Mouse (Mus musculus) thymus, adult 2 months (tissue): ENCODE results near the gene Plcxd1.
A peak's percentile ranks its signal among the peaks of the same experiment; 100 is the strongest.

Experiments
- CTCF ChIP-seq: fragments of 200-500 bp; IDR thresholded peaks from 2 replicates; pipeline ENCODE4 v1.5.1; 2012; ENCODE audit warnings: mild to moderate bottlenecking, control low read depth, low read length, moderate library complexity, borderline replicate concordance; ENCODE audit not compliant: control insufficient read depth, poor library complexity, insufficient read depth; ENCODE audit errors: extremely low read depth
- POLR2A ChIP-seq: fragments of 200-500 bp; IDR thresholded peaks from 2 replicates; pipeline ENCODE4 v1.6.1; 2012; ENCODE audit warnings: mild to moderate bottlenecking, low read length, control low read depth, moderate library complexity; ENCODE audit not compliant: control insufficient read depth, poor library complexity, insufficient read depth; ENCODE audit errors: extremely low read depth

GRCm38 (mm10) chr5:110057637-110058408 is 41.9 kb upstream of the Plcxd1 start:
- no peak for TF ChIP-seq CTCF
- TF ChIP-seq POLR2A: peak; percentile 41; the same call in 1 of the 2 replicates
